In the genomic region with DNA sequence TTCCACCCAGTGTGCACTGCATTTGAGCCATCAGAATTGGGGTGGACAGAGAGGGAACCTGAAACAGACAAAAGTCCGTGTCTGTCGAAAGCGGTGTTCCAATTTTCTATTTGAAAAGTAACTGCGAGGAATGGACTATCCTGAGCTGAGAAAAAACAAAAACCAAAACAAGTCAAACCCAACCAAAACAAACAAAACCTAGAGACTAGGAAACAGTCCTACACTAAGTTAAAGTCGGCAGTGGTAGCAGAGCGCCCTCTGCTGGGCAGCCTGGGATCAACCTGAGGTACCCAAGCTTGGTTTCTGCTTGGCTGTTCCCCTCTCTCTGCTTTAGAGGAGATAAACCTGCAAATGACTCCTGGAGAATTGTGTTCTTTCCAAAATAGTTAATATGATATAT, we compare ENCODE assay signal across 9 mouse cellular contexts. TPM values are rescaled to one million over a fixed set of nuclear protein-coding genes. Genes with fewer than 3 reads are reported as not detected.
DNase-seq lines count a peak whose midpoint lies in the region; ATAC-seq lines count a peak whose summit lies in the region.
"Had no signal": no experiment of that assay in that cellular context is flagged by ENCODE, and none has a peak within 500 bp of the region (broad histone marks: within the 10 kb centered on the region; RNA-seq: fewer than 3 reads in every experiment).

No protein-coding gene starts in this region.

- no peak overlapping the region for H3K4me3 ChIP-seq in forebrain, embryonic 10.5 days

- H3K27me3 ChIP-seq in forebrain, embryonic 10.5 days (ENCODE audit: poor library complexity, severe bottlenecking): no peaks in the 10 kb centered on the region; the same call in 1 of the 2 replicates

- ATAC-seq in hematopoietic stem cell, adult 5-6 weeks (replicated peaks in 1 of 2; ENCODE audit: insufficient read depth in 1 of 2, low FRiP score in 2 of 2, low TSS enrichment in 1 of 2, low read depth in 1 of 2, poor library complexity in 2 of 2, severe bottlenecking in 2 of 2): peak; percentile 63 to 77; a peak in 3 of 4 replicates
- peak; percentile 80 for ATAC-seq in megakaryocyte progenitor cell, adult 5-6 weeks (replicated peaks; ENCODE audit: poor library complexity)

- H3K27ac ChIP-seq in forebrain, embryonic 10.5 days: no peak overlapping the region
- H3K27ac ChIP-seq: macrophage had no signal

- peak; percentile 6 for DNase-seq in MEL-GATA-1-ER (ENCODE audit: extremely low read depth, low read depth)
- peak; percentile 70 for DNase-seq in brain, adult 2 months (ENCODE audit: low read depth, low spot score)
- peak; percentile 79 for DNase-seq in forebrain, embryonic 10.5 days (ENCODE audit: extremely low spot score, low spot score)
- DNase-seq in layer of hippocampus, postnatal 25 days (ENCODE audit: extremely low spot score in 1 of 2, low spot score in 1 of 2): peak; percentile 79 to 96
- DNase-seq in right cerebral cortex, postnatal 14 days: peak; percentile 87
- DNase-seq in urinary bladder, postnatal 4 days (ENCODE audit: low spot score in 2 of 2): peak; percentile 45 to 83

- peaks cover 8% of the 10 kb centered on the region; the same call in 1 of the 2 replicates for H3K4me1 ChIP-seq in forebrain, embryonic 10.5 days

- H3K36me3 ChIP-seq in forebrain, embryonic 10.5 days (replicated peaks): no peaks in the 10 kb centered on the region

- no peaks in the 10 kb centered on the region for H3K9me3 ChIP-seq in forebrain, embryonic 10.5 days

- 26% methylated on average over 6 of the region's 6 CpGs for WGBS in forebrain, embryonic 10.5 days

RNA-seq across cellular contexts. Expression of gene Cops8, which starts 10.0 kb away (rescaled TPM):
- 189 and 196 TPM in 2 replicates for polyA plus RNA-seq in forebrain, embryonic 10.5 days (2016; fragmentation: Nextera tagmentation; extraction: Ambion mirVana)
- 32.1 and 101 TPM in 2 replicates for total RNA-seq in hematopoietic stem cell, adult 5-6 weeks (2017)
- 100 to 1,000 TPM; 105 to 112 TPM for total RNA-seq in layer of hippocampus, postnatal 25 days (2021)
- 50.9 and 53.2 TPM in 2 replicates for total RNA-seq in megakaryocyte progenitor cell, adult 5-6 weeks (2015)
- total RNA-seq in megakaryocyte progenitor cell, adult 5-6 weeks (2017): 60.4 and 86.6 TPM in 2 replicates

Comparison
In these comparisons a context has a peak if more than half of its experiments do, and no peak if none do; other contexts are left out.
1. DNase-seq: peak in every context shown above with its lines; median percentile 88 in layer of hippocampus, postnatal 25 days; 87 in right cerebral cortex, postnatal 14 days; 79 in forebrain, embryonic 10.5 days; 70 in brain, adult 2 months; 64 in urinary bladder, postnatal 4 days; 6 in MEL-GATA-1-ER.